Mouse (Mus musculus): ENCODE results near the gene Dnah17. TPM values are rescaled to one million over a fixed set of nuclear protein-coding genes. Genes with fewer than 3 reads are reported as not detected.

Dnah17 gene
- polyA plus RNA-seq, 1 experiment from 2014 or later: 0.25 TPM

GRCm38 (mm10) chr11:118085961-118086360, 44.5 kb downstream of the Dnah17 start:
- Histone ChIP-seq H3K9me3 (peaks cover 8% of the 10 kb centered on the region; the same call in 1 of the 2 replicates), H3K27ac (no peak overlapping the region), H3K36me3 (no peaks in the 10 kb centered on the region), H3K27me3 (no peaks in the 10 kb centered on the region), H3K4me3 (replicated peaks) (no peak overlapping the region), H3K4me1 (replicated peaks) (peaks cover 21% of the 10 kb centered on the region), H3K9ac (replicated peaks) (no peak overlapping the region), H3K4me2 (no peak overlapping the region)
- no peak for ATAC-seq (ENCODE audit: insufficient number of reproducible peaks, insufficient read depth, low FRiP score, low TSS enrichment, low read depth)
- WGBS: 71% methylated on average over 8 of the region's 8 CpGs

GRCm38 (mm10) chr11:118085176-118085575, 45.3 kb downstream of the Dnah17 start:
- ATAC-seq (ENCODE audit: insufficient number of reproducible peaks, insufficient read depth, low FRiP score, low TSS enrichment, low read depth): no peak
- Histone ChIP-seq H3K27ac (no peak overlapping the region), H3K36me3 (no peaks in the 10 kb centered on the region), H3K4me1 (replicated peaks) (peaks cover 21% of the 10 kb centered on the region), H3K4me2 (no peak overlapping the region), H3K9ac (replicated peaks) (no peak overlapping the region), H3K27me3 (no peaks in the 10 kb centered on the region), H3K9me3 (0 out of 2 replicates have a peak, but pooled peaks cover 2% of the 10 kb centered on the region), H3K4me3 (replicated peaks) (no peak overlapping the region)
- 75% methylated on average over 4 of the region's 4 CpGs for WGBS

- no peak overlapping the region for H3K27ac ChIP-seq
- H3K9ac ChIP-seq (replicated peaks): no peak overlapping the region
- H3K36me3 ChIP-seq: no peaks in the 10 kb centered on the region
- peaks cover 21% of the 10 kb centered on the region for H3K4me1 ChIP-seq (replicated peaks)
- no peaks in the 10 kb centered on the region for H3K27me3 ChIP-seq
- ATAC-seq (ENCODE audit: insufficient number of reproducible peaks, insufficient read depth, low FRiP score, low TSS enrichment, low read depth): no peak
- no peak overlapping the region for H3K4me2 ChIP-seq
- 70% methylated on average over 3 of the region's 3 CpGs for WGBS
- H3K9me3 ChIP-seq: no peaks in the 10 kb centered on the region
- H3K4me3 ChIP-seq (replicated peaks): no peak overlapping the region
Observed at GRCm38 (mm10) chr11:118084266-118084665, 46.2 kb downstream of the Dnah17 start.

- ATAC-seq (ENCODE audit: insufficient number of reproducible peaks, insufficient read depth, low FRiP score, low TSS enrichment, low read depth): no peak
- Histone ChIP-seq H3K4me2 (no peak overlapping the region), H3K36me3 (no peaks in the 10 kb centered on the region), H3K4me1 (replicated peaks) (peaks cover 21% of the 10 kb centered on the region), H3K27ac (peak overlapping the region; percentile 66; the same call in 1 of the 2 replicates), H3K9me3 (no peaks in the 10 kb centered on the region), H3K4me3 (replicated peaks) (no peak overlapping the region), H3K9ac (replicated peaks) (no peak overlapping the region), H3K27me3 (no peaks in the 10 kb centered on the region)
- WGBS: 7% methylated on average over 6 of the region's 6 CpGs
Observed at GRCm38 (mm10) chr11:118083811-118084210, 46.6 kb downstream of the Dnah17 start.

- Histone ChIP-seq H3K27ac (no peak overlapping the region), H3K4me3 (replicated peaks) (no peak overlapping the region), H3K4me2 (no peak overlapping the region), H3K4me1 (replicated peaks) (peaks cover 17% of the 10 kb centered on the region), H3K9ac (replicated peaks) (no peak overlapping the region), H3K9me3 (no peaks in the 10 kb centered on the region), H3K27me3 (no peaks in the 10 kb centered on the region), H3K36me3 (no peaks in the 10 kb centered on the region)
- WGBS: 79% methylated on average over 14 of the region's 14 CpGs
- ATAC-seq (ENCODE audit: insufficient number of reproducible peaks, insufficient read depth, low FRiP score, low TSS enrichment, low read depth): no peak; the same call in 1 of the 2 replicates
Observed at GRCm38 (mm10) chr11:118082294-118082693, 48.1 kb downstream of the Dnah17 start.

GRCm38 (mm10) chr11:118079750-118080149, 50.7 kb downstream of the Dnah17 start:
- no peaks in the 10 kb centered on the region for H3K36me3 ChIP-seq
- H3K9me3 ChIP-seq: no peaks in the 10 kb centered on the region
- H3K27ac ChIP-seq: no peak overlapping the region
- H3K9ac ChIP-seq (replicated peaks): no peak overlapping the region
- no peak overlapping the region for H3K4me3 ChIP-seq (replicated peaks)
- no peak for ATAC-seq (ENCODE audit: insufficient number of reproducible peaks, insufficient read depth, low FRiP score, low TSS enrichment, low read depth)
- H3K4me2 ChIP-seq: no peak overlapping the region
- no peaks in the 10 kb centered on the region for H3K27me3 ChIP-seq
- WGBS: 76% methylated on average over 14 of the region's 14 CpGs
- peaks cover 15% of the 10 kb centered on the region for H3K4me1 ChIP-seq (replicated peaks)

- H3K27ac ChIP-seq: no peak overlapping the region
- 79% methylated on average over 6 of the region's 6 CpGs for WGBS
Observed at GRCm38 (mm10) chr11:118076929-118077328, 53.5 kb downstream of the Dnah17 start.

GRCm38 (mm10) chr11:118075035-118075522, 55.4 kb downstream of the Dnah17 start:
- Histone ChIP-seq H3K4me2 (no peak overlapping the region), H3K36me3 (no peaks in the 10 kb centered on the region), H3K4me1 (replicated peaks) (peaks cover 14% of the 10 kb centered on the region), H3K9me3 (no peaks in the 10 kb centered on the region), H3K27ac (no peak overlapping the region), H3K27me3 (no peaks in the 10 kb centered on the region), H3K4me3 (replicated peaks) (no peak overlapping the region), H3K9ac (replicated peaks) (no peak overlapping the region)
- 77% methylated on average over 17 of the region's 17 CpGs for WGBS
- no peak for ATAC-seq (ENCODE audit: insufficient number of reproducible peaks, insufficient read depth, low FRiP score, low TSS enrichment, low read depth)

More at GRCm38 (mm10) chr11:118076929-118077328, 53.5 kb downstream of the Dnah17 start:
- Histone ChIP-seq H3K9me3 (no peaks in the 10 kb centered on the region), H3K36me3 (no peaks in the 10 kb centered on the region), H3K4me3 (replicated peaks) (no peak overlapping the region), H3K27me3 (no peaks in the 10 kb centered on the region), H3K4me1 (replicated peaks) (peaks cover 4% of the 10 kb centered on the region), H3K4me2 (no peak overlapping the region), H3K9ac (replicated peaks) (no peak overlapping the region)
- ATAC-seq (ENCODE audit: insufficient number of reproducible peaks, insufficient read depth, low FRiP score, low TSS enrichment, low read depth): no peak

- no peak overlapping the region for H3K27ac ChIP-seq
- no peaks in the 10 kb centered on the region for H3K36me3 ChIP-seq
- 70% methylated on average over 11 of the region's 11 CpGs for WGBS
- no peak overlapping the region for H3K4me2 ChIP-seq
- 0 out of 2 replicates have a peak, but pooled peaks cover 5% of the 10 kb centered on the region for H3K27me3 ChIP-seq
- H3K4me3 ChIP-seq (replicated peaks): no peak overlapping the region
- peaks cover 24% of the 10 kb centered on the region for H3K4me1 ChIP-seq (replicated peaks)
- H3K9me3 ChIP-seq: no peaks in the 10 kb centered on the region
- no peak overlapping the region for H3K9ac ChIP-seq (replicated peaks)
- no peak for ATAC-seq (ENCODE audit: insufficient number of reproducible peaks, insufficient read depth, low FRiP score, low TSS enrichment, low read depth)
Observed at GRCm38 (mm10) chr11:118071227-118071912, 59.1 kb downstream of the Dnah17 start.

- no peak for ATAC-seq (ENCODE audit: insufficient number of reproducible peaks, insufficient read depth, low FRiP score, low TSS enrichment, low read depth)
- WGBS: 54% methylated on average over 16 of the region's 16 CpGs
Observed at GRCm38 (mm10) chr11:118068812-118069332, 61.6 kb downstream of the Dnah17 start.

GRCm38 (mm10) chr11:118067588-118067987, 62.8 kb downstream of the Dnah17 start:
- no peak for ATAC-seq (ENCODE audit: insufficient number of reproducible peaks, insufficient read depth, low FRiP score, low TSS enrichment, low read depth)
- Histone ChIP-seq H3K27ac (no peak overlapping the region), H3K4me1 (replicated peaks) (peaks cover 33% of the 10 kb centered on the region), H3K9me3 (no peaks in the 10 kb centered on the region), H3K36me3 (no peaks in the 10 kb centered on the region), H3K9ac (replicated peaks) (no peak overlapping the region), H3K4me2 (no peak overlapping the region), H3K4me3 (replicated peaks) (no peak overlapping the region), H3K27me3 (0 out of 2 replicates have a peak, but pooled peaks cover 5% of the 10 kb centered on the region)
- WGBS: 82% methylated on average over 8 of the region's 8 CpGs

More at GRCm38 (mm10) chr11:118068812-118069332, 61.6 kb downstream of the Dnah17 start:
- Histone ChIP-seq H3K4me3 (replicated peaks) (no peak overlapping the region), H3K27ac (no peak overlapping the region), H3K27me3 (0 out of 2 replicates have a peak, but pooled peaks cover 5% of the 10 kb centered on the region), H3K36me3 (no peaks in the 10 kb centered on the region), H3K9ac (replicated peaks) (no peak overlapping the region), H3K4me2 (no peak overlapping the region), H3K9me3 (no peaks in the 10 kb centered on the region), H3K4me1 (replicated peaks) (peaks cover 26% of the 10 kb centered on the region)
